Mouse (Mus musculus): Measurements from ENCODE around the gene Dapl1.

GRCm38 (mm10) chr2:59452102-59452501 is 32.4 kb upstream of the Dapl1 start:
- TF ChIP-seq CTCF (IDR thresholded peaks at IDR 0.05; ENCODE audit: control insufficient read depth, insufficient read depth, insufficient replicate concordance, low read depth, low read length) = no peak
- no peak for TF ChIP-seq POLR2A (IDR thresholded peaks at IDR 0.05; ENCODE audit: control insufficient read depth, low read depth, low read length)
